Mouse (Mus musculus): ENCODE results near the gene 9230104L09Rik. TPM values are rescaled to one million over a fixed set of nuclear protein-coding genes. Genes with fewer than 3 reads are reported as not detected.

The 9230104L09Rik gene
- polyA plus RNA-seq (2014; fragmentation: Nextera tagmentation; extraction: Ambion mirVana) = not detected in 2 replicates

- Histone ChIP-seq H3K9me3 (replicated peaks; ENCODE audit: control insufficient read depth, low read length) (no peaks in the 10 kb centered on the region), H3K9ac (replicated peaks; ENCODE audit: low read length) (no peak within 1 kb of the TSS), H3K27me3 (ENCODE audit: control insufficient read depth, insufficient read depth, low read length) (no peaks in the 10 kb centered on the region), H3K27ac (replicated peaks; ENCODE audit: low read depth, low read length) (no peak within 1 kb of the TSS), H3K4me1 (ENCODE audit: control insufficient read depth, insufficient read depth, low read length) (no peaks in the 10 kb centered on the region), H3K36me3 (replicated peaks; ENCODE audit: control insufficient read depth, insufficient read depth, low read depth, low read length) (no peaks in the 10 kb centered on the region), H3K4me2 (ENCODE audit: low read depth, low read length) (no peak within 1 kb of the TSS), H3K4me3 (ENCODE audit: low read depth, low read length) (no peak within 1 kb of the TSS)
- DNase-seq (ENCODE audit: low spot score) (no peak), ATAC-seq (replicated peaks; ENCODE audit: insufficient number of reproducible peaks, low FRiP score, low TSS enrichment, low read depth) (no peak)
- 53% methylated on average over 2 of the region's 2 CpGs for WGBS
These were observed at the start of gene 9230104L09Rik for GRCm38 (mm10) chr2:148864966-148865365. Gene 9230104L09Rik (minus strand): TSS chr2:148865038.

- H3K9ac ChIP-seq (replicated peaks; ENCODE audit: low read length) = no peak overlapping the region
- H3K27ac ChIP-seq (replicated peaks; ENCODE audit: low read depth, low read length) = no peak overlapping the region
- 3% methylated on average over 5 of the region's 5 CpGs for WGBS
- H3K9me3 ChIP-seq (replicated peaks; ENCODE audit: control insufficient read depth, low read length) = no peaks in the 10 kb centered on the region
- H3K36me3 ChIP-seq (replicated peaks; ENCODE audit: control insufficient read depth, insufficient read depth, low read depth, low read length) = no peaks in the 10 kb centered on the region
- H3K4me1 ChIP-seq (ENCODE audit: control insufficient read depth, insufficient read depth, low read length) = no peaks in the 10 kb centered on the region
- H3K4me3 ChIP-seq (ENCODE audit: low read depth, low read length) = no peak overlapping the region
- H3K4me2 ChIP-seq (ENCODE audit: low read depth, low read length) = no peak overlapping the region
- ATAC-seq (replicated peaks; ENCODE audit: insufficient number of reproducible peaks, low FRiP score, low TSS enrichment, low read depth) = peak; percentile 73
- no peaks in the 10 kb centered on the region for H3K27me3 ChIP-seq (ENCODE audit: control insufficient read depth, insufficient read depth, low read length)
- peak; percentile 59 for DNase-seq (ENCODE audit: low spot score)
These were observed 37.4 kb upstream of the 9230104L09Rik start for GRCm38 (mm10) chr2:148902286-148902685.

GRCm38 (mm10) chr2:148900305-148900704 lies 35.5 kb upstream of the 9230104L09Rik start:
- Histone ChIP-seq H3K27me3 (ENCODE audit: control insufficient read depth, insufficient read depth, low read length) (no peaks in the 10 kb centered on the region), H3K9ac (replicated peaks; ENCODE audit: low read length) (no peak overlapping the region), H3K9me3 (replicated peaks; ENCODE audit: control insufficient read depth, low read length) (no peaks in the 10 kb centered on the region), H3K4me2 (ENCODE audit: low read depth, low read length) (no peak overlapping the region), H3K27ac (replicated peaks; ENCODE audit: low read depth, low read length) (no peak overlapping the region), H3K36me3 (replicated peaks; ENCODE audit: control insufficient read depth, insufficient read depth, low read depth, low read length) (no peaks in the 10 kb centered on the region), H3K4me3 (ENCODE audit: low read depth, low read length) (no peak overlapping the region), H3K4me1 (ENCODE audit: control insufficient read depth, insufficient read depth, low read length) (no peaks in the 10 kb centered on the region)
- ATAC-seq (replicated peaks; ENCODE audit: insufficient number of reproducible peaks, low FRiP score, low TSS enrichment, low read depth) (no peak), DNase-seq (ENCODE audit: low spot score) (no peak)
- WGBS = 66% methylated on average over 4 of the region's 4 CpGs

- H3K4me1 ChIP-seq (ENCODE audit: control insufficient read depth, insufficient read depth, low read length) = no peaks in the 10 kb centered on the region
- no peak for ATAC-seq (replicated peaks; ENCODE audit: insufficient number of reproducible peaks, low FRiP score, low TSS enrichment, low read depth)
- 76% methylated on average over 1 of the region's 1 CpGs for WGBS
These were observed 31.4 kb upstream of the 9230104L09Rik start for GRCm38 (mm10) chr2:148896219-148896618.

GRCm38 (mm10) chr2:148893107-148893506 lies 28.3 kb upstream of the 9230104L09Rik start:
- H3K4me3 ChIP-seq (ENCODE audit: low read depth, low read length) = no peak overlapping the region
- no peaks in the 10 kb centered on the region for H3K4me1 ChIP-seq (ENCODE audit: control insufficient read depth, insufficient read depth, low read length)
- no peak for DNase-seq (ENCODE audit: low spot score)
- no peak overlapping the region for H3K27ac ChIP-seq (replicated peaks; ENCODE audit: low read depth, low read length)
- H3K9ac ChIP-seq (replicated peaks; ENCODE audit: low read length) = no peak overlapping the region
- H3K9me3 ChIP-seq (replicated peaks; ENCODE audit: control insufficient read depth, low read length) = no peaks in the 10 kb centered on the region
- H3K27me3 ChIP-seq (ENCODE audit: control insufficient read depth, insufficient read depth, low read length) = no peaks in the 10 kb centered on the region
- H3K36me3 ChIP-seq (replicated peaks; ENCODE audit: control insufficient read depth, insufficient read depth, low read depth, low read length) = no peaks in the 10 kb centered on the region
- ATAC-seq (replicated peaks; ENCODE audit: insufficient number of reproducible peaks, low FRiP score, low TSS enrichment, low read depth) = no peak
- no peak overlapping the region for H3K4me2 ChIP-seq (ENCODE audit: low read depth, low read length)

More at GRCm38 (mm10) chr2:148896219-148896618, 31.4 kb upstream of the 9230104L09Rik start:
- Histone ChIP-seq H3K4me2 (ENCODE audit: low read depth, low read length) (no peak overlapping the region), H3K9me3 (replicated peaks; ENCODE audit: control insufficient read depth, low read length) (no peaks in the 10 kb centered on the region), H3K9ac (replicated peaks; ENCODE audit: low read length) (no peak overlapping the region), H3K27me3 (ENCODE audit: control insufficient read depth, insufficient read depth, low read length) (no peaks in the 10 kb centered on the region), H3K4me3 (ENCODE audit: low read depth, low read length) (no peak overlapping the region), H3K36me3 (replicated peaks; ENCODE audit: control insufficient read depth, insufficient read depth, low read depth, low read length) (no peaks in the 10 kb centered on the region), H3K27ac (replicated peaks; ENCODE audit: low read depth, low read length) (no peak overlapping the region)
- DNase-seq (ENCODE audit: low spot score) = no peak

- 26% methylated on average over 5 of the region's 5 CpGs for WGBS
- DNase-seq (ENCODE audit: low spot score) (peak; percentile 30), ATAC-seq (replicated peaks; ENCODE audit: insufficient number of reproducible peaks, low FRiP score, low TSS enrichment, low read depth) (peak; percentile 81)
- no peak overlapping the region for H3K9ac ChIP-seq (replicated peaks; ENCODE audit: low read length)
- no peaks in the 10 kb centered on the region for H3K9me3 ChIP-seq (replicated peaks; ENCODE audit: control insufficient read depth, low read length)
- no peaks in the 10 kb centered on the region for H3K27me3 ChIP-seq (ENCODE audit: control insufficient read depth, insufficient read depth, low read length)
- no peak overlapping the region for H3K4me2 ChIP-seq (ENCODE audit: low read depth, low read length)
- H3K27ac ChIP-seq (replicated peaks; ENCODE audit: low read depth, low read length) = no peak overlapping the region
- H3K4me3 ChIP-seq (ENCODE audit: low read depth, low read length) = no peak overlapping the region
- H3K4me1 ChIP-seq (ENCODE audit: control insufficient read depth, insufficient read depth, low read length) = no peaks in the 10 kb centered on the region
- H3K36me3 ChIP-seq (replicated peaks; ENCODE audit: control insufficient read depth, insufficient read depth, low read depth, low read length) = no peaks in the 10 kb centered on the region
These were observed 25.4 kb upstream of the 9230104L09Rik start for GRCm38 (mm10) chr2:148890021-148890851.

- 44% methylated on average over 3 of the region's 3 CpGs for WGBS
- DNase-seq (ENCODE audit: low spot score) = no peak
- Histone ChIP-seq H3K27me3 (ENCODE audit: control insufficient read depth, insufficient read depth, low read length) (no peaks in the 10 kb centered on the region), H3K27ac (replicated peaks; ENCODE audit: low read depth, low read length) (no peak overlapping the region), H3K9me3 (replicated peaks; ENCODE audit: control insufficient read depth, low read length) (no peaks in the 10 kb centered on the region), H3K36me3 (replicated peaks; ENCODE audit: control insufficient read depth, insufficient read depth, low read depth, low read length) (no peaks in the 10 kb centered on the region), H3K9ac (replicated peaks; ENCODE audit: low read length) (no peak overlapping the region), H3K4me2 (ENCODE audit: low read depth, low read length) (no peak overlapping the region), H3K4me1 (ENCODE audit: control insufficient read depth, insufficient read depth, low read length) (no peaks in the 10 kb centered on the region), H3K4me3 (ENCODE audit: low read depth, low read length) (no peak overlapping the region)
- ATAC-seq (replicated peaks; ENCODE audit: insufficient number of reproducible peaks, low FRiP score, low TSS enrichment, low read depth) = peak; percentile 57
These were observed 24.6 kb upstream of the 9230104L09Rik start for GRCm38 (mm10) chr2:148889331-148890010.

GRCm38 (mm10) chr2:148888872-148889271 lies 24.0 kb upstream of the 9230104L09Rik start:
- H3K27me3 ChIP-seq (ENCODE audit: control insufficient read depth, insufficient read depth, low read length) = no peaks in the 10 kb centered on the region
- no peak overlapping the region for H3K9ac ChIP-seq (replicated peaks; ENCODE audit: low read length)
- no peak overlapping the region for H3K27ac ChIP-seq (replicated peaks; ENCODE audit: low read depth, low read length)
- DNase-seq (ENCODE audit: low spot score) = no peak
- H3K4me3 ChIP-seq (ENCODE audit: low read depth, low read length) = no peak overlapping the region
- no peak overlapping the region for H3K4me2 ChIP-seq (ENCODE audit: low read depth, low read length)
- ATAC-seq (replicated peaks; ENCODE audit: insufficient number of reproducible peaks, low FRiP score, low TSS enrichment, low read depth) = no peak
- no peaks in the 10 kb centered on the region for H3K4me1 ChIP-seq (ENCODE audit: control insufficient read depth, insufficient read depth, low read length)
- H3K36me3 ChIP-seq (replicated peaks; ENCODE audit: control insufficient read depth, insufficient read depth, low read depth, low read length) = no peaks in the 10 kb centered on the region
- 70% methylated on average over 3 of the region's 3 CpGs for WGBS
- no peaks in the 10 kb centered on the region for H3K9me3 ChIP-seq (replicated peaks; ENCODE audit: control insufficient read depth, low read length)

Measured in embryonic facial prominence, embryonic 11.5 days (tissue).